Mouse (Mus musculus) T-cell, adult 66 days (primary cell): Measurements from ENCODE around the gene Mb21d2. TPM values are rescaled to one million over a fixed set of nuclear protein-coding genes. Genes with fewer than 3 reads are reported as not detected.

ENCODE experiments used
- total RNA-seq, 2 experiments: library from RNA; stranded (reverse); gene quantifications; 3 replicates in 1 of 2; 4 replicates in 1 of 2; pipeline ENCODE4 v1.2.4; 2023

Mb21d2 gene
- total RNA-seq: not detected

DNA sequence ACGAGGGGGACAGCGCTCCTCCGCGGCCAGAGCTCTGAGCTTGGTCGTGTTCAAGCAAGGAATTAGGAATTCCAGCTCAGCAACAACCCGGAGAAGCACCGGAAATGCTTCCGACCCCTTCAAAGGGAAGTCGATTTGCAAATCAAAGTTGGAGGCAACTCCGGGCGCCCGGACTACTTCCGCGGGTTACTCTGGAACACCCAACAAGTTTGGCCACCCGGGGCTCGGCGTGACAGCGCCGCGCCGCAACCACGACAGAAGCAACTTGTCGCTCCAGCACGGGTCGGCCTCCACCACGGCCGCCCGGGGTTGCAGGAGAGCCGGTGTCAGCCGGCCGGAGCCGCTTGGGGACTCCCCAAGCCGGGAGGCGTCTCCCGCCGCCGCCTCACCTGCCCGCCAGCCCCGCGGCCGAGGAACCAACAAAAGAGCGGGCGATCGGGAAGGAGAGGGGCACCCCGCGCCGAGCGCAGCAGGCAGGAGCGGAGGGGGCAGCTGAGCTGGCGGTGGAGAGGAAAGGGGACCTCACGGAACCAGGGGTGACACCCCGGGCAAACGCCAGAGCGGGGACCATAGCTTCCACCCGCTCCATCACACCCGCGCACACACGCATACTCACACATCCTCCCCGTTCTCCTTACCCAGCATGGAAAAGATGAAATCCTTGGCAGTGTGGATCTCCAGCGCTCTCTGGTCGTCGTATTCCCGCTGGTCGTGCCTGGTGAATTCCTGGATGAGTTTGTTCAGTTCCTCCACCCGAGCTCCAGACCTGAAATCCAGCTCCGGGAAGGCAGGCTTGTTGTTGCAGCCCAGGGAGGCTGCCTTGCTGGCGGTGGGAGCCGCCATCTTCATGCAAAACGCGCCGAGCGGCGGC lies at the start of gene Mb21d2:
Mb21d2 (minus strand) TSS at position 859 of the 871 bp plus-strand sequence.

Other genes starting within 250 kb of the Mb21d2 start
- gene Fgf12, start 176.6 kb downstream of the Mb21d2 start, total RNA-seq: not detected